Mouse (Mus musculus): Measurements from ENCODE around the gene Myo1a. TPM values are rescaled to one million over a fixed set of nuclear protein-coding genes. Genes with fewer than 3 reads are reported as not detected.

The Myo1a gene
- polyA plus RNA-seq, 1 experiment: 0.35 TPM

DNA sequence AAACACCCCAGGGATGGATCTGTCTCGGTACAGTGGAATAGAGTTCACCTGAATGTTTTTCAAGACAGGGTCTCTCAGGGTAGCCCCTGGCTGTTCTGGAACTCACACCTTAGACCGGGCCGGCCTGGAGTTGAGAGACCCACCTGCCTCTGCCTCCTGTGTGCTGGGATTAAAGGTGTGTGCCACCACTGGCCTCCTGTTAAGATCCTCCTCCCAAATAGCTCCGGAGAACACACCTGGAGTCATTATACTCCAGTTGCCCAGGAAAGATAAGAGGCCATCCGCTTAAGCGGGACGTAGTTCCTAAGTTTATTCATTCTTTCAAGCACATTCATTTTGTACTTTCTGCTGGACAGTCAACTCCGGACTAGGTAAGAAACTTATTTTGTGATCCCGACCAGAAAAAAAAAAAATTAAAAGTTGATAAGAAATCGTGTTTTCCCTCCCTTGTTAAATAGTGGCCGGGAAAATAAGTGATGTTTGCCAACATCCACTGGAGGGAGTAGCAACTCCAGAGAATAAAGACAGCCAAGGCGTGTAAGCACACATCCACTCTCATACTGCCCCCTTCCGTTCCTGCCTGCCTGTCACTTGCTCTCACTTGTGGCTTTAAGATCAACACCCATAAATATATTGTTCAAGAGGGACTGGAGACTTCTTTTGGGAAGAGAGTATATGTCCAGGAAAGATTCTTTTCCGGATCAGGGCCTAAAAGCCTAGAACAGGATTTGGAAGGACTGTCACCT lies 27.2 kb upstream of the Myo1a start:
- no peaks in the 10 kb centered on the region for H3K27me3 ChIP-seq (ENCODE audit: control insufficient read depth, insufficient read depth, insufficient read length)
- peak overlapping the region; percentile 98 for H3K4me2 ChIP-seq (ENCODE audit: low read depth)
- TF ChIP-seq MYOD1 (IDR thresholded peaks at IDR 0.05; ENCODE audit: control insufficient read depth in 1 of 3, insufficient read length in 2 of 3, low read depth in 2 of 3) (no peak), POLR2AphosphoS2 (IDR thresholded peaks at IDR 0.05; ENCODE audit: insufficient read length, low read depth) (no peak), USF1 (IDR thresholded peaks at IDR 0.05; ENCODE audit: low read depth) (no peak), TCF3 (IDR thresholded peaks at IDR 0.05; ENCODE audit: insufficient read length, low read depth) (no peak), E2F4 (IDR thresholded peaks at IDR 0.05; ENCODE audit: insufficient read depth) (no peak), SRF (IDR thresholded peaks at IDR 0.05; ENCODE audit: control insufficient read depth, insufficient read length, low read depth) (no peak), CEBPB (IDR thresholded peaks at IDR 0.05; ENCODE audit: insufficient read depth, poor library complexity, severe bottlenecking) (no peak), MAX (IDR thresholded peaks at IDR 0.05; ENCODE audit: low read depth) (no peak), POLR2A (IDR thresholded peaks at IDR 0.05; ENCODE audit: insufficient read length, low read depth) (no peak), REST (IDR thresholded peaks at IDR 0.05; ENCODE audit: insufficient read depth, insufficient read length) (no peak), MYOG (IDR thresholded peaks at IDR 0.05; ENCODE audit: control insufficient read depth in 1 of 3, insufficient read depth in 1 of 3, insufficient read length in 2 of 3, low read depth in 2 of 3) (no peak), TCF12 (IDR thresholded peaks at IDR 0.05; ENCODE audit: insufficient read depth, poor library complexity, severe bottlenecking) (no peak)
- peaks cover 19% of the 10 kb centered on the region for H3K79me2 ChIP-seq (ENCODE audit: control insufficient read depth, insufficient read depth)
- no peaks in the 10 kb centered on the region for H3K36me3 ChIP-seq (ENCODE audit: control insufficient read depth, insufficient read depth)
- H3ac ChIP-seq (ENCODE audit: control insufficient read depth, insufficient read length): peak overlapping the region; percentile 17
- H3K4me3 ChIP-seq: peak overlapping the region; percentile 42

GRCm38 (mm10) chr10:127679208-127679607 lies 25.8 kb upstream of the Myo1a start:
- Histone ChIP-seq H3K4me3 (no peak overlapping the region), H3K36me3 (ENCODE audit: control insufficient read depth, insufficient read depth) (no peaks in the 10 kb centered on the region), H3K79me2 (ENCODE audit: control insufficient read depth, insufficient read depth) (peaks cover 30% of the 10 kb centered on the region), H3K4me2 (ENCODE audit: low read depth) (no peak overlapping the region), H3ac (ENCODE audit: control insufficient read depth, insufficient read length) (no peak overlapping the region), H3K27me3 (ENCODE audit: control insufficient read depth, insufficient read depth, insufficient read length) (no peaks in the 10 kb centered on the region)
- TF ChIP-seq TCF3 (IDR thresholded peaks at IDR 0.05; ENCODE audit: insufficient read length, low read depth) (no peak), MYOG (IDR thresholded peaks at IDR 0.05; ENCODE audit: control insufficient read depth in 1 of 3, insufficient read depth in 1 of 3, insufficient read length in 2 of 3, low read depth in 2 of 3) (no peak), SRF (IDR thresholded peaks at IDR 0.05; ENCODE audit: control insufficient read depth, insufficient read length, low read depth) (no peak), MYOD1 (IDR thresholded peaks at IDR 0.05; ENCODE audit: control insufficient read depth in 1 of 3, insufficient read length in 2 of 3, low read depth in 2 of 3) (no peak), TCF12 (IDR thresholded peaks at IDR 0.05; ENCODE audit: insufficient read depth, poor library complexity, severe bottlenecking) (no peak), USF1 (IDR thresholded peaks at IDR 0.05; ENCODE audit: low read depth) (no peak), POLR2AphosphoS2 (IDR thresholded peaks at IDR 0.05; ENCODE audit: insufficient read length, low read depth) (no peak), CEBPB (IDR thresholded peaks at IDR 0.05; ENCODE audit: insufficient read depth, poor library complexity, severe bottlenecking) (no peak)

- H3K4me2 ChIP-seq (ENCODE audit: low read depth): no peak overlapping the region
- no peak for TF ChIP-seq REST (IDR thresholded peaks at IDR 0.05; ENCODE audit: insufficient read depth, insufficient read length)
- no peak for TF ChIP-seq USF1 (IDR thresholded peaks at IDR 0.05; ENCODE audit: low read depth)
- no peak for TF ChIP-seq MYOG (IDR thresholded peaks at IDR 0.05; ENCODE audit: control insufficient read depth in 1 of 3, insufficient read depth in 1 of 3, insufficient read length in 2 of 3, low read depth in 2 of 3)
- no peak for TF ChIP-seq CEBPB (IDR thresholded peaks at IDR 0.05; ENCODE audit: insufficient read depth, poor library complexity, severe bottlenecking)
- TF ChIP-seq E2F4 (IDR thresholded peaks at IDR 0.05; ENCODE audit: insufficient read depth): no peak
- TF ChIP-seq POLR2AphosphoS2 (IDR thresholded peaks at IDR 0.05; ENCODE audit: insufficient read length, low read depth): no peak
- TF ChIP-seq MYOD1 (IDR thresholded peaks at IDR 0.05; ENCODE audit: control insufficient read depth in 1 of 3, insufficient read length in 2 of 3, low read depth in 2 of 3): no peak
- no peak for TF ChIP-seq POLR2A (IDR thresholded peaks at IDR 0.05; ENCODE audit: insufficient read length, low read depth)
- no peak for TF ChIP-seq MAX (IDR thresholded peaks at IDR 0.05; ENCODE audit: low read depth)
- no peak for TF ChIP-seq SRF (IDR thresholded peaks at IDR 0.05; ENCODE audit: control insufficient read depth, insufficient read length, low read depth)
- TF ChIP-seq TCF12 (IDR thresholded peaks at IDR 0.05; ENCODE audit: insufficient read depth, poor library complexity, severe bottlenecking): no peak
- TF ChIP-seq TCF3 (IDR thresholded peaks at IDR 0.05; ENCODE audit: insufficient read length, low read depth): no peak
- no peak overlapping the region for H3K4me3 ChIP-seq
- H3ac ChIP-seq (ENCODE audit: control insufficient read depth, insufficient read length): no peak overlapping the region
- no peaks in the 10 kb centered on the region for H3K27me3 ChIP-seq (ENCODE audit: control insufficient read depth, insufficient read depth, insufficient read length)
- no peaks in the 10 kb centered on the region for H3K36me3 ChIP-seq (ENCODE audit: control insufficient read depth, insufficient read depth)
- peaks cover 30% of the 10 kb centered on the region for H3K79me2 ChIP-seq (ENCODE audit: control insufficient read depth, insufficient read depth)
Measured at GRCm38 (mm10) chr10:127679881-127680280, 25.1 kb upstream of the Myo1a start.

DNA sequence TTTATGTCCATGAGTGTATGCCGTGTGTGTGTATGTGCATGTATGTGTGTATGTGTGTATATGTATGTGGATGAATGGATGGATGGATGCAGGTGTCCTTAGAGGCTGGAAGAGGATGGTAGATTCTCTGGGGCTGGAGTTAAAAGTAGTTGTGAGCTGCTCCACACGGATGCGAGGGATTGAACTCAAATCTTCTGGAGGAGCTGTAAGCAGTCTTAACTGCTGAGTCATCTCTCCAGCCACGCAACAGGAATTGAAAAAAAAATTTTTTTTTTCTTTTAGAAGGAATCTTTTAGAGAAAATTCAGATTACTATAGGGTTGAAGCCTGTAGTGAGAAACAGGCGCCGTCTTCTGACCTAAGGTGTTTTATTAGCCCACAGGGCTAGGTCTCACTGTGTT lies 22.1 kb upstream of the Myo1a start:
- no peaks in the 10 kb centered on the region for H3K36me3 ChIP-seq (ENCODE audit: control insufficient read depth, insufficient read depth)
- no peaks in the 10 kb centered on the region for H3K27me3 ChIP-seq (ENCODE audit: control insufficient read depth, insufficient read depth, insufficient read length)
- H3K79me2 ChIP-seq (ENCODE audit: control insufficient read depth, insufficient read depth): peaks cover 30% of the 10 kb centered on the region
- no peak overlapping the region for H3K4me3 ChIP-seq
- TF ChIP-seq TCF12 (IDR thresholded peaks at IDR 0.05; ENCODE audit: insufficient read depth, poor library complexity, severe bottlenecking) (no peak), POLR2A (IDR thresholded peaks at IDR 0.05; ENCODE audit: insufficient read length, low read depth) (no peak), MYOD1 (IDR thresholded peaks at IDR 0.05; ENCODE audit: control insufficient read depth in 1 of 3, insufficient read length in 2 of 3, low read depth in 2 of 3) (no peak), MYOG (IDR thresholded peaks at IDR 0.05; ENCODE audit: control insufficient read depth in 1 of 3, insufficient read depth in 1 of 3, insufficient read length in 2 of 3, low read depth in 2 of 3) (no peak), REST (IDR thresholded peaks at IDR 0.05; ENCODE audit: insufficient read depth, insufficient read length) (no peak), USF1 (IDR thresholded peaks at IDR 0.05; ENCODE audit: low read depth) (no peak), SRF (IDR thresholded peaks at IDR 0.05; ENCODE audit: control insufficient read depth, insufficient read length, low read depth) (no peak), CEBPB (IDR thresholded peaks at IDR 0.05; ENCODE audit: insufficient read depth, poor library complexity, severe bottlenecking) (no peak), E2F4 (IDR thresholded peaks at IDR 0.05; ENCODE audit: insufficient read depth) (no peak), POLR2AphosphoS2 (IDR thresholded peaks at IDR 0.05; ENCODE audit: insufficient read length, low read depth) (no peak), MAX (IDR thresholded peaks at IDR 0.05; ENCODE audit: low read depth) (no peak), TCF3 (IDR thresholded peaks at IDR 0.05; ENCODE audit: insufficient read length, low read depth) (no peak)
- H3K4me2 ChIP-seq (ENCODE audit: low read depth): no peak overlapping the region
- H3ac ChIP-seq (ENCODE audit: control insufficient read depth, insufficient read length): no peak overlapping the region
